Mouse (Mus musculus): ENCODE results near the gene 2300002M23Rik.

GRCm38 (mm10) chr17:35556812-35557211 lies 10.4 kb upstream of the 2300002M23Rik start:
- TF ChIP-seq CTCF (IDR thresholded peaks at IDR 0.05; ENCODE audit: extremely low read depth, insufficient read depth, insufficient read length, insufficient replicate concordance) (peak; percentile 22; the same call in 1 of the 2 replicates), POLR2A (IDR thresholded peaks at IDR 0.05; ENCODE audit: low read depth, low read length) (no peak)
